In the genomic region with DNA sequence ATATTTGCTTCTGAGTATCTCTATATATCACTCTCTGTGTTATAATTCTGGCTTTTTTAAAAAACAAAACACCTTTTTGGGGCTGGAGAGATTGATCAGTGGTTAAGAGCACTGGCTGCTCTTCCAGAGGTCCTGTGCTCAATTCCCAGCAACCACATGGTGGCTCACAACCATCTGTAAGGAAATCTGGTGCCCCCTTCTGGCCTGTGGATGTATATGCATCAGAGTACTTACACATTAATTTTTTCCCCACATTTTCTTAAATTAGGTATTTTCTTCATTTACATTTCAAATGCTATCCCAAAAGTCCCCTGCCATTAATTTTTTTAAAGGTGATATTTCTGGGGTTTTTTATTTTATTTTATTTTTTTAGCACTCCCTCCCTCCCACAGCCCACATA, we compare ENCODE assay signal across 14 mouse cellular contexts. TPM values are rescaled to one million over a fixed set of nuclear protein-coding genes. Genes with fewer than 3 reads are reported as not detected.
DNase-seq lines count a peak whose midpoint lies in the region; ATAC-seq and TF ChIP-seq lines count a peak whose summit lies in the region.
"Had no signal": no experiment of that assay in that cellular context is flagged by ENCODE, and none has a peak within 500 bp of the region (broad histone marks: within the 10 kb centered on the region; RNA-seq: fewer than 3 reads in every experiment).

No protein-coding gene starts in this region.

- no peaks in the 10 kb centered on the region for H3K36me3 ChIP-seq in forebrain, postnatal 0 days (ENCODE audit: insufficient read depth)
- no peaks in the 10 kb centered on the region for H3K36me3 ChIP-seq in forebrain, embryonic 15.5 days
- H3K36me3 ChIP-seq in liver, adult 2 months (ENCODE audit: control insufficient read depth, insufficient read depth, low read length) = no peaks in the 10 kb centered on the region
- no peaks in the 10 kb centered on the region for H3K36me3 ChIP-seq in liver, embryonic 11.5 days (ENCODE audit: control insufficient read depth, insufficient read depth, low read length)
- H3K36me3 ChIP-seq in MEL (ENCODE audit: control insufficient read depth in 1 of 2, insufficient read depth in 2 of 2, low read length in 2 of 2) = peaks cover 0 to under 1% of the 10 kb centered on the region in 2 experiments; a peak in 1 of 4 replicates
- no peaks in the 10 kb centered on the region for H3K36me3 ChIP-seq in liver, postnatal 0 days (replicated peaks; ENCODE audit: insufficient read depth, low read length)
- no peaks in the 10 kb centered on the region for H3K36me3 ChIP-seq in forebrain, embryonic 16.5 days (ENCODE audit: control insufficient read depth, insufficient read depth)
- H3K36me3 ChIP-seq: intestine, embryonic 15.5 days had no signal

- H3K9me3 ChIP-seq in forebrain, postnatal 0 days (ENCODE audit: low read length) = no peaks in the 10 kb centered on the region
- H3K9me3 ChIP-seq in forebrain, embryonic 15.5 days = no peaks in the 10 kb centered on the region
- H3K9me3 ChIP-seq in liver, embryonic 11.5 days (ENCODE audit: control insufficient read depth, low read length) = no peaks in the 10 kb centered on the region
- no peaks in the 10 kb centered on the region for H3K9me3 ChIP-seq in MEL (replicated peaks; ENCODE audit: insufficient read depth, low read length)
- H3K9me3 ChIP-seq in liver, postnatal 0 days (ENCODE audit: low read length) = peaks cover 3% of the 10 kb centered on the region; the same call in 1 of the 2 replicates
- no peaks in the 10 kb centered on the region for H3K9me3 ChIP-seq in forebrain, embryonic 16.5 days (ENCODE audit: control insufficient read depth, low read length)
- H3K9me3 ChIP-seq: intestine, embryonic 15.5 days had no signal

- no peak overlapping the region for H3K4me2 ChIP-seq in forebrain, postnatal 0 days (ENCODE audit: low read depth)
- H3K4me2 ChIP-seq in forebrain, embryonic 15.5 days (replicated peaks) = no peak overlapping the region
- H3K4me2 ChIP-seq in liver, embryonic 11.5 days = no peak overlapping the region
- no peak overlapping the region for H3K4me2 ChIP-seq in liver, postnatal 0 days (ENCODE audit: low read depth, low read length)
- no peak overlapping the region for H3K4me2 ChIP-seq in forebrain, embryonic 16.5 days (ENCODE audit: low read length)
- H3K4me2 ChIP-seq: intestine, embryonic 15.5 days had no signal

- peak; percentile 29 for TF ChIP-seq CTCF in forebrain, postnatal 0 days (IDR thresholded peaks at IDR 0.05; ENCODE audit: low read depth)
- TF ChIP-seq CTCF in liver, adult 2 months (IDR thresholded peaks at IDR 0.05; ENCODE audit: low read depth, low read length) = peak; percentile 13; the same call in 1 of the 2 replicates
- TF ChIP-seq CTCF in MEL (IDR thresholded peaks at IDR 0.05 in 2 of 3, conservative IDR thresholded peaks at IDR 0.05 in 1 of 3; ENCODE audit: control insufficient read depth in 1 of 3, insufficient read depth in 1 of 3, low read depth in 2 of 3, low read length in 3 of 3, poor library complexity in 1 of 3, severe bottlenecking in 1 of 3) = peak; percentile 38 to 69 (median 39); a peak in 5 of 6 replicates
- peak; percentile 48 for TF ChIP-seq CTCF in liver, postnatal 0 days (IDR thresholded peaks at IDR 0.05; ENCODE audit: low read depth)

- TF ChIP-seq RAD21 in MEL (IDR thresholded peaks at IDR 0.05; ENCODE audit: low read depth, low read length) = peak; percentile 41

- no peak overlapping the region for H3K4me3 ChIP-seq in forebrain, postnatal 0 days (ENCODE audit: low read depth, low read length)
- H3K4me3 ChIP-seq in forebrain, embryonic 15.5 days = no peak overlapping the region
- no peak overlapping the region for H3K4me3 ChIP-seq in liver, adult 2 months (ENCODE audit: insufficient read depth, low read depth, low read length)
- H3K4me3 ChIP-seq in liver, embryonic 11.5 days (ENCODE audit: low read depth, low read length) = no peak overlapping the region
- no peak overlapping the region for H3K4me3 ChIP-seq in MEL (ENCODE audit: control insufficient read depth in 1 of 2, insufficient read depth in 1 of 2, low read depth in 2 of 2, low read length in 2 of 2)
- no peak overlapping the region for H3K4me3 ChIP-seq in liver, postnatal 0 days (ENCODE audit: low read depth, low read length)
- H3K4me3 ChIP-seq in forebrain, embryonic 16.5 days (replicated peaks; ENCODE audit: low read length) = no peak overlapping the region
- H3K4me3 ChIP-seq: intestine, embryonic 15.5 days; myocyte had no signal

- H3K27me3 ChIP-seq in forebrain, postnatal 0 days (ENCODE audit: insufficient read depth, low read length) = no peaks in the 10 kb centered on the region
- no peaks in the 10 kb centered on the region for H3K27me3 ChIP-seq in forebrain, embryonic 15.5 days
- no peaks in the 10 kb centered on the region; the same call in 1 of the 2 replicates for H3K27me3 ChIP-seq in liver, adult 2 months (ENCODE audit: control insufficient read depth, insufficient read depth, low read length)
- no peaks in the 10 kb centered on the region for H3K27me3 ChIP-seq in liver, embryonic 11.5 days (replicated peaks; ENCODE audit: control insufficient read depth, insufficient read depth, low read length)
- H3K27me3 ChIP-seq in MEL (ENCODE audit: control insufficient read depth in 1 of 2, insufficient read depth in 2 of 2, low read length in 2 of 2) = no peaks in the 10 kb centered on the region
- no peaks in the 10 kb centered on the region for H3K27me3 ChIP-seq in liver, postnatal 0 days (ENCODE audit: insufficient read depth, low read length)
- no peaks in the 10 kb centered on the region for H3K27me3 ChIP-seq in forebrain, embryonic 16.5 days (replicated peaks; ENCODE audit: control insufficient read depth, insufficient read depth, low read length)
- H3K27me3 ChIP-seq: intestine, embryonic 15.5 days had no signal

- no peak for TF ChIP-seq POLR2A in liver, adult 2 months (IDR thresholded peaks at IDR 0.05; ENCODE audit: extremely low read depth, insufficient read depth, low read length)
- no peak for TF ChIP-seq POLR2A in MEL (IDR thresholded peaks at IDR 0.05; ENCODE audit: control insufficient read depth in 1 of 2, insufficient read depth in 1 of 2, low read depth in 1 of 2, low read length in 2 of 2, poor library complexity in 1 of 2)

- TF ChIP-seq EP300 in MEL (IDR thresholded peaks at IDR 0.05; ENCODE audit: low read depth in 1 of 2, low read length in 2 of 2) = no peak
- no peak for TF ChIP-seq EP300 in liver, postnatal 0 days (IDR thresholded peaks at IDR 0.05; ENCODE audit: low read depth)

- H3K79me2 ChIP-seq in liver, adult 2 months (ENCODE audit: control insufficient read depth, insufficient read depth, low read length) = no peaks in the 10 kb centered on the region
- H3K79me2 ChIP-seq in MEL (ENCODE audit: control insufficient read depth, insufficient read depth, low read length, poor library complexity) = no peaks in the 10 kb centered on the region

- H3K4me1 ChIP-seq in forebrain, postnatal 0 days (ENCODE audit: insufficient read depth) = no peaks in the 10 kb centered on the region
- H3K4me1 ChIP-seq in forebrain, embryonic 15.5 days = no peaks in the 10 kb centered on the region
- H3K4me1 ChIP-seq in liver, adult 2 months (ENCODE audit: control insufficient read depth, insufficient read depth, low read length) = no peaks in the 10 kb centered on the region; the same call in 1 of the 2 replicates
- no peaks in the 10 kb centered on the region for H3K4me1 ChIP-seq in liver, embryonic 11.5 days (replicated peaks; ENCODE audit: control insufficient read depth, insufficient read depth, low read length)
- H3K4me1 ChIP-seq in MEL (ENCODE audit: control insufficient read depth in 1 of 2, insufficient read depth in 2 of 2, low read length in 2 of 2) = 0 out of 4 replicates have a peak, but pooled peaks cover 0 to 4% of the 10 kb centered on the region in 2 experiments
- no peaks in the 10 kb centered on the region for H3K4me1 ChIP-seq in liver, postnatal 0 days (ENCODE audit: insufficient read depth)
- H3K4me1 ChIP-seq in forebrain, embryonic 16.5 days (replicated peaks; ENCODE audit: control insufficient read depth, insufficient read depth, low read length) = no peaks in the 10 kb centered on the region
- H3K4me1 ChIP-seq: intestine, embryonic 15.5 days had no signal

- no peak overlapping the region for H3K27ac ChIP-seq in forebrain, postnatal 0 days (ENCODE audit: low read depth, low read length)
- H3K27ac ChIP-seq in forebrain, embryonic 15.5 days (replicated peaks) = no peak overlapping the region
- no peak overlapping the region for H3K27ac ChIP-seq in liver, adult 2 months (replicated peaks; ENCODE audit: insufficient read depth, low read depth, low read length)
- no peak overlapping the region for H3K27ac ChIP-seq in liver, embryonic 11.5 days (ENCODE audit: low read depth, low read length)
- no peak overlapping the region for H3K27ac ChIP-seq in MEL (ENCODE audit: control insufficient read depth, low read depth, low read length)
- no peak overlapping the region for H3K27ac ChIP-seq in liver, postnatal 0 days (ENCODE audit: low read depth)
- H3K27ac ChIP-seq in forebrain, embryonic 16.5 days (ENCODE audit: low read length) = no peak overlapping the region
- H3K27ac ChIP-seq: intestine, embryonic 15.5 days had no signal

- DNase-seq in forebrain, postnatal 0 days = no peak
- DNase-seq in liver, adult 2 months (ENCODE audit: extremely low read depth, low read depth, low spot score) = no peak
- no peak for DNase-seq in liver, embryonic 11.5 days (ENCODE audit: low spot score)
- DNase-seq in MEL (ENCODE audit: low read depth, low spot score) = peak; percentile 78
- no peak for DNase-seq in liver, postnatal 0 days
- DNase-seq: adrenal gland, postnatal 25 days; cerebellum, adult 9-10 months; heart, postnatal 4 days; lung, adult 2 months had no signal

- ATAC-seq in forebrain, postnatal 0 days = no peak
- ATAC-seq in forebrain, embryonic 15.5 days (replicated peaks) = no peak
- no peak for ATAC-seq in liver, embryonic 11.5 days (replicated peaks; ENCODE audit: low FRiP score)
- ATAC-seq in liver, postnatal 0 days = no peak
- ATAC-seq in erythroblast, adult 5-6 weeks (replicated peaks; ENCODE audit: low FRiP score, poor library complexity, severe bottlenecking) = no peak
- ATAC-seq in forebrain, embryonic 16.5 days = no peak
- ATAC-seq: intestine, embryonic 15.5 days had no signal

- no peak overlapping the region for H3K9ac ChIP-seq in forebrain, postnatal 0 days
- no peak overlapping the region for H3K9ac ChIP-seq in forebrain, embryonic 15.5 days (replicated peaks)
- no peak overlapping the region for H3K9ac ChIP-seq in liver, adult 2 months (ENCODE audit: low read depth, low read length)
- no peak overlapping the region for H3K9ac ChIP-seq in liver, embryonic 11.5 days (ENCODE audit: low read depth, low read length)
- no peak overlapping the region for H3K9ac ChIP-seq in MEL (ENCODE audit: control insufficient read depth, low read depth, low read length, poor library complexity, severe bottlenecking)
- H3K9ac ChIP-seq in liver, postnatal 0 days (replicated peaks) = no peak overlapping the region
- no peak overlapping the region for H3K9ac ChIP-seq in forebrain, embryonic 16.5 days (replicated peaks; ENCODE audit: low read depth, low read length)
- H3K9ac ChIP-seq: intestine, embryonic 15.5 days had no signal

RNA-seq across cellular contexts. Expression of gene Pi16, which starts 4.2 kb away (rescaled TPM):
- total RNA-seq in forebrain, postnatal 0 days (2014; rRNA removed) = 3.5 and 5.7 TPM in 2 replicates
- polyA plus RNA-seq in forebrain, postnatal 0 days (2015; fragmentation: Nextera tagmentation; extraction: Ambion mirVana) = 1.7 and 2.0 TPM in 2 replicates
- 1.4 and 1.8 TPM in 2 replicates for polyA plus RNA-seq in forebrain, embryonic 15.5 days (2015; fragmentation: Nextera tagmentation; extraction: Ambion mirVana)
- total RNA-seq in liver, adult 2 months (2014; rRNA removed) = 0.13 and 0.28 TPM in 2 replicates
- polyA plus RNA-seq in liver, adult 2 months (2012; rRNA removed) = 0.07 and 0.10 TPM in 2 replicates
- polyA plus RNA-seq in liver, embryonic 11.5 days (2014; fragmentation: Nextera tagmentation; extraction: Ambion mirVana) = 0.32 and 0.51 TPM in 2 replicates
- 0.08 and 0.16 TPM in 2 replicates for total RNA-seq in MEL (2012; rRNA removed)
- polyA plus RNA-seq in MEL (2012; ENCODE audit: insufficient read depth in 1 of 2, insufficient read length in 2 of 2, low read depth in 1 of 2, low replicate concordance in 2 of 2, missing spikeins in 1 of 2) = under 1 TPM in 1 of 2 experiments, not detected in 1; 0.42 TPM
- polyA plus RNA-seq in liver, postnatal 0 days (2015; fragmentation: Nextera tagmentation; extraction: Ambion mirVana) = 2.1 and 2.2 TPM in 2 replicates
- 4.0 and 5.6 TPM in 2 replicates for total RNA-seq in erythroblast, adult 5-6 weeks (2015; ENCODE audit: low replicate concordance)
- 5.4 and 9.5 TPM in 2 replicates for total RNA-seq in erythroblast, adult 5-6 weeks (2017; ENCODE audit: low replicate concordance)
- polyA plus RNA-seq in forebrain, embryonic 16.5 days (2015; fragmentation: Nextera tagmentation; extraction: Ambion mirVana) = 1.2 and 2.0 TPM in 2 replicates

RNA-seq across cellular contexts. Expression of gene Mtch1, which starts 34.4 kb away (rescaled TPM):
- 556 and 595 TPM in 2 replicates for total RNA-seq in forebrain, postnatal 0 days (2014; rRNA removed)
- 459 and 504 TPM in 2 replicates for polyA plus RNA-seq in forebrain, postnatal 0 days (2015; fragmentation: Nextera tagmentation; extraction: Ambion mirVana)
- polyA plus RNA-seq in forebrain, embryonic 15.5 days (2015; fragmentation: Nextera tagmentation; extraction: Ambion mirVana) = 432 and 464 TPM in 2 replicates
- total RNA-seq in liver, adult 2 months (2014; rRNA removed) = 82.7 and 93.8 TPM in 2 replicates
- polyA plus RNA-seq in liver, adult 2 months (2012; rRNA removed) = 136 and 143 TPM in 2 replicates
- 147 and 149 TPM in 2 replicates for polyA plus RNA-seq in liver, embryonic 11.5 days (2014; fragmentation: Nextera tagmentation; extraction: Ambion mirVana)
- total RNA-seq in MEL (2012; rRNA removed) = 119 and 143 TPM in 2 replicates
- 100 to 1,000 TPM; 147 to 233 TPM for polyA plus RNA-seq in MEL (2012; ENCODE audit: insufficient read depth in 1 of 2, insufficient read length in 2 of 2, low read depth in 1 of 2, low replicate concordance in 2 of 2, missing spikeins in 1 of 2)
- polyA plus RNA-seq in liver, postnatal 0 days (2015; fragmentation: Nextera tagmentation; extraction: Ambion mirVana) = 49.0 and 57.5 TPM in 2 replicates
- total RNA-seq in erythroblast, adult 5-6 weeks (2015; ENCODE audit: low replicate concordance) = 19.2 and 28.0 TPM in 2 replicates
- 19.1 and 31.1 TPM in 2 replicates for total RNA-seq in erythroblast, adult 5-6 weeks (2017; ENCODE audit: low replicate concordance)
- 417 and 434 TPM in 2 replicates for polyA plus RNA-seq in forebrain, embryonic 16.5 days (2015; fragmentation: Nextera tagmentation; extraction: Ambion mirVana)

RNA-seq across cellular contexts. Expression of gene BC004004, which starts 44.7 kb away (rescaled TPM):
- 121 and 128 TPM in 2 replicates for total RNA-seq in forebrain, postnatal 0 days (2014; rRNA removed)
- 153 and 174 TPM in 2 replicates for polyA plus RNA-seq in forebrain, postnatal 0 days (2015; fragmentation: Nextera tagmentation; extraction: Ambion mirVana)
- 96.2 and 96.4 TPM in 2 replicates for polyA plus RNA-seq in forebrain, embryonic 15.5 days (2015; fragmentation: Nextera tagmentation; extraction: Ambion mirVana)
- 85.9 and 94.0 TPM in 2 replicates for total RNA-seq in liver, adult 2 months (2014; rRNA removed)
- polyA plus RNA-seq in liver, adult 2 months (2012; rRNA removed) = 113 and 114 TPM in 2 replicates
- polyA plus RNA-seq in liver, embryonic 11.5 days (2014; fragmentation: Nextera tagmentation; extraction: Ambion mirVana) = 70.9 and 72.7 TPM in 2 replicates
- total RNA-seq in MEL (2012; rRNA removed) = 80.7 and 86.3 TPM in 2 replicates
- polyA plus RNA-seq in MEL (2012; ENCODE audit: insufficient read depth in 1 of 2, insufficient read length in 2 of 2, low read depth in 1 of 2, low replicate concordance in 2 of 2, missing spikeins in 1 of 2) = 10 to 100 TPM in 1 of 2 experiments, not detected in 1; 81.8 TPM
- 101 and 105 TPM in 2 replicates for polyA plus RNA-seq in liver, postnatal 0 days (2015; fragmentation: Nextera tagmentation; extraction: Ambion mirVana)
- 19.4 and 31.1 TPM in 2 replicates for total RNA-seq in erythroblast, adult 5-6 weeks (2015; ENCODE audit: low replicate concordance)
- total RNA-seq in erythroblast, adult 5-6 weeks (2017; ENCODE audit: low replicate concordance) = 38.9 and 41.0 TPM in 2 replicates
- polyA plus RNA-seq in forebrain, embryonic 16.5 days (2015; fragmentation: Nextera tagmentation; extraction: Ambion mirVana) = 102 and 108 TPM in 2 replicates

RNA-seq across cellular contexts. Expression of gene Fgd2, which starts 47.4 kb away (rescaled TPM):
- total RNA-seq in forebrain, postnatal 0 days (2014; rRNA removed) = 15.9 and 17.3 TPM in 2 replicates
- polyA plus RNA-seq in forebrain, postnatal 0 days (2015; fragmentation: Nextera tagmentation; extraction: Ambion mirVana) = 9.2 and 14.1 TPM in 2 replicates
- 5.5 and 6.0 TPM in 2 replicates for polyA plus RNA-seq in forebrain, embryonic 15.5 days (2015; fragmentation: Nextera tagmentation; extraction: Ambion mirVana)
- total RNA-seq in liver, adult 2 months (2014; rRNA removed) = 7.6 and 8.9 TPM in 2 replicates
- polyA plus RNA-seq in liver, adult 2 months (2012; rRNA removed) = 4.0 and 8.8 TPM in 2 replicates
- 6.0 and 6.7 TPM in 2 replicates for polyA plus RNA-seq in liver, embryonic 11.5 days (2014; fragmentation: Nextera tagmentation; extraction: Ambion mirVana)
- 0.07 and 0.23 TPM in 2 replicates for total RNA-seq in MEL (2012; rRNA removed)
- polyA plus RNA-seq in MEL (2012; ENCODE audit: insufficient read depth in 1 of 2, insufficient read length in 2 of 2, low read depth in 1 of 2, low replicate concordance in 2 of 2, missing spikeins in 1 of 2) = under 1 TPM in 1 of 2 experiments, not detected in 1; 0.39 TPM
- polyA plus RNA-seq in liver, postnatal 0 days (2015; fragmentation: Nextera tagmentation; extraction: Ambion mirVana) = 6.3 and 8.9 TPM in 2 replicates
- 3.3 TPM in 2 replicates for total RNA-seq in erythroblast, adult 5-6 weeks (2015; ENCODE audit: low replicate concordance)
- total RNA-seq in erythroblast, adult 5-6 weeks (2017; ENCODE audit: low replicate concordance) = 2.5 and 4.3 TPM in 2 replicates
- 5.5 and 9.7 TPM in 2 replicates for polyA plus RNA-seq in forebrain, embryonic 16.5 days (2015; fragmentation: Nextera tagmentation; extraction: Ambion mirVana)

RNA-seq across cellular contexts. Expression of gene Ppil1, which starts 49.3 kb away (rescaled TPM):
- total RNA-seq in forebrain, postnatal 0 days (2014; rRNA removed) = 67.8 and 79.7 TPM in 2 replicates
- 103 and 106 TPM in 2 replicates for polyA plus RNA-seq in forebrain, postnatal 0 days (2015; fragmentation: Nextera tagmentation; extraction: Ambion mirVana)
- polyA plus RNA-seq in forebrain, embryonic 15.5 days (2015; fragmentation: Nextera tagmentation; extraction: Ambion mirVana) = 126 and 128 TPM in 2 replicates
- total RNA-seq in liver, adult 2 months (2014; rRNA removed) = 14.7 and 17.1 TPM in 2 replicates
- 10.4 and 14.1 TPM in 2 replicates for polyA plus RNA-seq in liver, adult 2 months (2012; rRNA removed)
- polyA plus RNA-seq in liver, embryonic 11.5 days (2014; fragmentation: Nextera tagmentation; extraction: Ambion mirVana) = 200 and 201 TPM in 2 replicates
- 118 and 122 TPM in 2 replicates for total RNA-seq in MEL (2012; rRNA removed)
- polyA plus RNA-seq in MEL (2012; ENCODE audit: insufficient read depth in 1 of 2, insufficient read length in 2 of 2, low read depth in 1 of 2, low replicate concordance in 2 of 2, missing spikeins in 1 of 2) = 100 to 1,000 TPM; 115 to 135 TPM
- polyA plus RNA-seq in liver, postnatal 0 days (2015; fragmentation: Nextera tagmentation; extraction: Ambion mirVana) = 36.1 and 42.1 TPM in 2 replicates
- 13.4 and 20.2 TPM in 2 replicates for total RNA-seq in erythroblast, adult 5-6 weeks (2015; ENCODE audit: low replicate concordance)
- total RNA-seq in erythroblast, adult 5-6 weeks (2017; ENCODE audit: low replicate concordance) = 17.4 and 31.6 TPM in 2 replicates
- 118 and 125 TPM in 2 replicates for polyA plus RNA-seq in forebrain, embryonic 16.5 days (2015; fragmentation: Nextera tagmentation; extraction: Ambion mirVana)
